Mouse (Mus musculus) megakaryocyte progenitor cell, adult 5-6 weeks (primary cell): ENCODE data around the gene Esp34. TPM values are rescaled to one million over a fixed set of nuclear protein-coding genes. Genes with fewer than 3 reads are reported as not detected.

ENCODE experiments used
- ATAC-seq: replicated peaks from 2 replicates; pipeline ENCODE4 v1.8.0; 2016; ENCODE audit warnings: mild to moderate bottlenecking, moderate TSS enrichment, inconsistent platforms; ENCODE audit not compliant: poor library complexity
- total RNA-seq, 2 experiments: library from RNA; stranded (forward) in 1 of 2; stranded (reverse) in 1 of 2; fragments of 157-497, 149-512 nt in 1 of 2; fragments of 200-1000 nt in 1 of 2; gene quantifications; 2 replicates each; pipeline versions ENCODE4 v1.2.3 to v1.2.4; 2015 to 2017

Gene Esp34
- total RNA-seq (2015) (not detected in 2 replicates), total RNA-seq (2017) (not detected in 2 replicates)

DNA sequence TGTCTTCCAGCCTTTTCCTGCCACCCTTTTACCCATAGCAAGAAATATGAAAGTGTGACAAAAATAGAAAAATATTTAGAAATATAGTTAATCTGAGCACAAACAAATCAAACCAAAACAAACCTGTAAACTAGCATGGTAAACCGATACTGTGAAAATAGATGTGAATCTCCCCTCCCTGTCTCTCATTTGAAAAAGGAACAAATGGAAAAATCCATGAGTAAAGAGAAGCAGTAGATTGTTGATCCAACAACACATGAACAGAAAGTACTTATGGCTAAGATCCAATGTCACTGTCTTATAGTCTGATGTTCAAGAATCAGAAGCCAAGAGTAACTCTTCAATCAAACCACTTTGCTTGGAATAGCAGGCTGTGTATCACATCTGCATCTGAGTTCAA lies at the start of gene Esp34:
Esp34 (plus strand) TSS at position 301 of the 400 bp plus-strand sequence.
- ATAC-seq, result no peak

DNA sequence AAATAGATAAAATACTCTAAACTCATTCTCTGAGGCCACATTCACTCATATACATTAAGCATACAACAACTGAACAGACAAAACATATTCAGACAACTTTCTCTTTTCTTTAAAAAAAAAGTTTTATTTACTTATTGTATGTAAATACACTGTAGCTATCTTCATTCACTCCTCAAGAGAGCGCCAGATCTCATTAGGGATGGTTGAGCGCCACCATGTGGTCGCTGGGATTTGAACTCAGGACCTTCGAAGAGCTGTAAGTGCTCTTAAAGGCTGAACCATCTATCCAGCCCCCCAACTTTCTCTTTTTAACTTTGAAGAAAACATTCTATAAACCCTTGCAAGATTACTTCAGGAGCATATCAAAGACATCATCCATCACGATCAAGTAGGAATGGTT lies 8.5 kb downstream of the Esp34 start:
- ATAC-seq, result no peak

Other genes with a start within 250 kb of the Esp34 start
- gene Olfr137, start 246.6 kb upstream of the Esp34 start, total RNA-seq (2015), result not detected in 2 replicates
- gene Olfr137, start 246.6 kb upstream of the Esp34 start, total RNA-seq (2017), result not detected in 2 replicates
- not detected in 2 replicates for gene Olfr136, start 224.4 kb upstream of the Esp34 start, total RNA-seq (2015)
- gene Olfr136, start 224.4 kb upstream of the Esp34 start, total RNA-seq (2017), result not detected in 2 replicates
- gene Esp36, start 134.0 kb upstream of the Esp34 start, total RNA-seq (2015), result not detected in 2 replicates
- not detected in 2 replicates for gene Esp36, start 134.0 kb upstream of the Esp34 start, total RNA-seq (2017)
- gene Esp31, start 85.3 kb downstream of the Esp34 start, total RNA-seq (2015), result not detected in 2 replicates
- not detected in 2 replicates for gene Esp31, start 85.3 kb downstream of the Esp34 start, total RNA-seq (2017)